Mouse (Mus musculus) CH12.LX (cell line): ENCODE measurements around the gene Farp1.

Source experiments
- HCFC1 ChIP-seq: IDR thresholded peaks from 2 replicates; pipeline ENCODE4 v1.6.1; 2012; ENCODE audit warnings: low read depth, mild to moderate bottlenecking, inconsistent platforms, low read length, improper control_type of control experiment
- POLR2AphosphoS2 ChIP-seq: IDR thresholded peaks from 2 replicates; pipeline ENCODE4 v1.6.1; 2011; ENCODE audit warnings: low read depth, low read length, improper control_type of control experiment

DNA sequence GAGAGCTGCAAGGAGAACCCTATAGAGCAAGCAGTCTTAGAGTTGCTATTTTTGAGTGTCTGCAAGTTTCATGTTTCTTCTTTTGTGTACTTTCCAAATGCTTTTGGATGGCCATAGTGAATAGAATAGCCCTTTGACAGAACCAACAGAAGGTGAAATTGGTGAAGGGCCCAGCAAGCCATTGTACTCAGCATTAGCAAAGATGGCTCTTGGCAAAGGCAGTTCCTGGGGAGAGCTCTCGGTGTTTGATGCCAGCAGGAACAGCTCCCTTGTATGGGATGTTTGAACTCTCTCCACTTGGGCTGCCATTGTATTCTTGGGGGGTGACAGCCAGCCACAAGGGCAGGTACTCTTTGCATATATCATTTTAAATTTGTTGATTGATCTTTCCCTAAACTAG, 29.7 kb downstream of the Farp1 start:
- TF ChIP-seq HCFC1 (no peak), POLR2AphosphoS2 (no peak)
